Mouse (Mus musculus) liver, adult 2 months (tissue): ENCODE measurements around the gene Oasl2. TPM values are rescaled to one million over a fixed set of nuclear protein-coding genes. Genes with fewer than 3 reads are reported as not detected.
"Not testable (repeated sequence)": the region's sequence is repeated elsewhere in the genome, so short reads cannot be mapped to it uniquely, and the experiment has no call there.

Experiments used
- DNase-seq: peaks from one replicate; pipeline ENCODE4 v3.0.0-alpha.2; 2011; ENCODE audit warnings: low read depth, low spot score; ENCODE audit errors: extremely low read depth
- H3K27ac ChIP-seq: fragments of 200-500 bp; replicated peaks from 2 replicates; pipeline ENCODE4 v1.5.1; 2012; ENCODE audit warnings: low read depth, mild to moderate bottlenecking, control low read depth, inconsistent platforms, low read length; ENCODE audit not compliant: insufficient read depth
- H3K27me3 ChIP-seq: fragments of 200-500 bp; 2 replicates; pipeline ENCODE4 v1.6.1; 2012; ENCODE audit warnings: mild to moderate bottlenecking, moderate library complexity, low read length, inconsistent platforms; ENCODE audit not compliant: control insufficient read depth, insufficient read depth
- H3K36me3 ChIP-seq: fragments of 200-500 bp; 2 replicates; pipeline ENCODE4 v1.6.1; 2012; ENCODE audit warnings: low read length, inconsistent platforms; ENCODE audit not compliant: control insufficient read depth, insufficient read depth
- H3K4me1 ChIP-seq: fragments of 200-500 bp; 2 replicates; pipeline ENCODE4 v1.6.1; 2011; ENCODE audit warnings: low read length; ENCODE audit not compliant: control insufficient read depth, insufficient read depth
- H3K4me3 ChIP-seq: fragments of 200-500 bp; 2 replicates; pipeline ENCODE4 v1.5.1; 2011; ENCODE audit warnings: low read depth, mild to moderate bottlenecking, control low read depth, low read length, moderate library complexity; ENCODE audit not compliant: insufficient read depth
- H3K79me2 ChIP-seq: fragments of 200-500 bp; 2 replicates; pipeline ENCODE4 v1.6.1; 2012; ENCODE audit warnings: inconsistent platforms, mild to moderate bottlenecking, low read length, moderate library complexity; ENCODE audit not compliant: control insufficient read depth, insufficient read depth
- H3K9ac ChIP-seq: fragments of 200-500 bp; 2 replicates; pipeline ENCODE4 v1.6.1; 2012; ENCODE audit warnings: low read depth, mild to moderate bottlenecking, control low read depth, inconsistent platforms, low read length
- CTCF ChIP-seq: fragments of 200-500 bp; IDR thresholded peaks from 2 replicates; pipeline ENCODE4 v1.5.1; 2011; ENCODE audit warnings: low read depth, low read length, control low read depth
- POLR2A ChIP-seq: fragments of 200-500 bp; IDR thresholded peaks from 2 replicates; pipeline ENCODE4 v1.6.1; 2011; ENCODE audit warnings: low read length, control low read depth; ENCODE audit not compliant: insufficient read depth; ENCODE audit errors: extremely low read depth
- WGBS: fragments of 180-500 bp; shearing (Covaris S2); methylation state at CpG from one replicate; pipeline ENCODE4 v1.1.7; 2018; 5-methylcytosine and 5-hydroxymethylcytosine counted together
- polyA plus RNA-seq: library from polyadenylated mRNA; depleted of rRNA; stranded (reverse); fragments of >200 nt; gene quantifications from 2 replicates; pipeline ENCODE4 v1.2.3, GENCODE M21; 2012
- total RNA-seq: library from RNA; depleted of rRNA; stranded (reverse); fragments of >200 nt; gene quantifications from 2 replicates; pipeline ENCODE4 v1.2.3, GENCODE M21; 2014

The Oasl2 gene
- total and polyA plus RNA-seq, 2 experiments, result 4.2 to 6.3 TPM

DNA sequence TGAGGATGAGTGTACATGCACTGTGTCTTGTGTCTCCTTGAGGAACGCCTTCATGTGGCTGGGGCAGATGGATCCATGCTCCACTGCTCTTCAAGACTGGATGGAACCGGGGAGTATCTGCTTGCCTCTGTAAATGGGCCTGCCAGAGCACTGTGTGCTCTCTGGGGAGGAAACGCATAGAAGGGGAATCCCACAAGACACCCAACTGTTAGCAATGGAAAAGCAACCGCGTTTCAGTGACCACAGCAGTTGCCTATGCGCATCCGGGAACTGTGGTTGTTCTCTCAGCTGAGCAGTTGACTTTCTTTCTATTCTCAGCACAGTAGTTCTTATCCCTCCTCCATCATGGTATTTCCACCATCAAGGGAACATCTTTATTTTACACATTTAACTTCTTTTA lies 31.9 kb upstream of the Oasl2 start:
- Histone ChIP-seq H3K36me3 (no peaks in the 10 kb centered on the region), H3K4me3 (no peak overlapping the region), H3K27ac (no peak overlapping the region), H3K27me3 (no peaks in the 10 kb centered on the region), H3K4me1 (no peaks in the 10 kb centered on the region), H3K9ac (no peak overlapping the region), H3K79me2 (no peaks in the 10 kb centered on the region)
- WGBS, result 85% methylated on average over 7 of the region's 7 CpGs
- no peak for DNase-seq
- TF ChIP-seq CTCF (no peak), POLR2A (no peak)

DNA sequence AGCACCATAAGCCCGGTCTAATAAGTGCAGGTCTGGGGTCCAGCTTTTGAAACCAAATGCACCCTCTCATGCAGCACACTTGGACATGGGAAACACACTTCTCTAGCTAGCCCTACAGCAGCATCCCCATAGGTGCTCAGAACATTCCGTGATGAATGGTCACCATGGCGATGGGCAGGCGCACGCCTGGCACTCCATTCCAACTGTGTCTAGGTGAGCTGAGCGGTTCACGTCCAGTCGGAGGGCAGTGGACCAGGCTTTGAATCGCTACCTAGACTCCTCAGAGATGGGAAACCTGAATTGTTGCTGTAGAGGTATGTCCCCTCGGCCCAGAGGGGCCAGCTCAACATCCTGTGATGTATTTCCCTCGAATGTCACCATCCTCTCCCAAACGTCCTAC lies 31.5 kb upstream of the Oasl2 start:
- H3K9ac ChIP-seq, result no peak overlapping the region
- no peak overlapping the region for H3K27ac ChIP-seq
- no peaks in the 10 kb centered on the region for H3K36me3 ChIP-seq
- H3K79me2 ChIP-seq, result no peaks in the 10 kb centered on the region
- DNase-seq, result no peak
- no peak overlapping the region for H3K4me3 ChIP-seq
- WGBS, result 91% methylated on average over 12 of the region's 12 CpGs
- no peak for TF ChIP-seq CTCF
- no peak for TF ChIP-seq POLR2A
- H3K27me3 ChIP-seq, result no peaks in the 10 kb centered on the region
- H3K4me1 ChIP-seq, result no peaks in the 10 kb centered on the region

GRCm38 (mm10) chr5:114875858-114876257 lies 20.9 kb upstream of the Oasl2 start:
- H3K27ac ChIP-seq, result no peak overlapping the region
- no peaks in the 10 kb centered on the region for H3K27me3 ChIP-seq
- no peak overlapping the region for H3K9ac ChIP-seq
- DNase-seq, result peak; percentile 23
- no peak overlapping the region for H3K4me3 ChIP-seq
- WGBS, result 26% methylated on average over 6 of the region's 6 CpGs
- no peaks in the 10 kb centered on the region for H3K4me1 ChIP-seq
- no peaks in the 10 kb centered on the region for H3K36me3 ChIP-seq
- TF ChIP-seq POLR2A, result no peak
- TF ChIP-seq CTCF, result peak; percentile 70
- H3K79me2 ChIP-seq, result no peaks in the 10 kb centered on the region

DNA sequence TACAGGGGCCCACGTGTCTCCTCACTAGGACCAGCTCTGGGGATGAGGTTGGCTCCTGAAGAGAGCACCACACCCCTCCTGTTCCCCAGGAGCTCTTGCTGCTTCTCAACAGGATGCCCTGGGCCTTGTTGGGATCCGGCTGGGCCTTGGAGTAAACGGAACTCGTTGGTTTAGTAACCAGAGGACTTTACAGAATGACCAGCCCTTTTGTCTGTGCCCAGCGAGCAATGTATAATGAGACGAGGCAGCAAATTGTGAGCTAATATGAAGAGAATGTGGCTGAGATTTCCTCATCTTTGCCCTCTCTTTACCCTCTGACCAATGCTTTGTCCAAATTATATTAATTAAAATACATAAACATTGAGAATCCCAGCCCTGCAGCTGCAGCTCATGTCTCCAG lies 20.4 kb upstream of the Oasl2 start:
- H3K9ac ChIP-seq, result no peak overlapping the region
- no peaks in the 10 kb centered on the region for H3K4me1 ChIP-seq
- 73% methylated on average over 6 of the region's 6 CpGs for WGBS
- H3K4me3 ChIP-seq, result no peak overlapping the region
- no peaks in the 10 kb centered on the region for H3K27me3 ChIP-seq
- no peak for DNase-seq
- TF ChIP-seq CTCF (no peak), POLR2A (no peak)
- no peaks in the 10 kb centered on the region for H3K36me3 ChIP-seq
- no peak overlapping the region for H3K27ac ChIP-seq
- H3K79me2 ChIP-seq, result no peaks in the 10 kb centered on the region

- Histone ChIP-seq H3K27me3 (no peaks in the 10 kb centered on the region), H3K79me2 (no peaks in the 10 kb centered on the region), H3K9ac (no peak overlapping the region), H3K27ac (no peak overlapping the region), H3K4me3 (no peak overlapping the region), H3K36me3 (no peaks in the 10 kb centered on the region), H3K4me1 (no peaks in the 10 kb centered on the region)
- WGBS, result 44% methylated on average over 7 of the region's 7 CpGs
- DNase-seq, result peak; percentile 6
- TF ChIP-seq CTCF (no peak), POLR2A (no peak)
These were observed 19.2 kb upstream of the Oasl2 start for GRCm38 (mm10) chr5:114877487-114877886.

GRCm38 (mm10) chr5:114879399-114879798 lies 17.3 kb upstream of the Oasl2 start:
- Histone ChIP-seq H3K9ac (no peak overlapping the region), H3K27ac (no peak overlapping the region), H3K27me3 (no peaks in the 10 kb centered on the region), H3K4me3 (no peak overlapping the region), H3K79me2 (no peaks in the 10 kb centered on the region), H3K4me1 (no peaks in the 10 kb centered on the region), H3K36me3 (no peaks in the 10 kb centered on the region)
- TF ChIP-seq POLR2A, result no peak
- no peak for TF ChIP-seq CTCF
- DNase-seq, result no peak
- 74% methylated on average over 13 of the region's 13 CpGs for WGBS

DNA sequence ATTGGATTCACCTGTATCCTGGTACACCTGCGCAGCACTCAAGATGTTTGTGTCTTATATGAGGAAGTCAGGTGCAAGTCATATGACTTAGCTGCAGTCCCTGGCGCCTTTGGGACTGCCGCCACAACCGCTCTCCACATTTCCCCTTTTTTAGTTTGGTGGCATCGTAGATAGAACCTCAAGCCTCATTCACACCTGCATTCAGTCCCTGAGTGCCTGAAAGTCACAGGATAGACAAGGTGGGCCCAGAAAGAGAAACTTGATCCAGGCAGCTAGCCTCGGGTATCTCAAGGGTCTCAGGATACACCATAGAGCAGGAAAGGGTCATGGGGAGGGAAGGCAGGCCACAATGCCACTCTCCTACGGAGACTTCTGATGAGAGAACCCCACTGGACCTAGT lies 14.4 kb upstream of the Oasl2 start:
- H3K4me1 ChIP-seq, DNase-seq, H3K27ac ChIP-seq, H3K27me3 ChIP-seq, H3K36me3 ChIP-seq, H3K4me3 ChIP-seq, H3K9ac ChIP-seq, H3K79me2 ChIP-seq: not testable (repeated sequence)
- 89% methylated on average over 6 of the region's 7 CpGs for WGBS
